Mouse (Mus musculus) left cerebral cortex, adult 11 months (tissue): Measurements from ENCODE around the gene Pex11a.

Experiments
- DNase-seq: peaks from one replicate; pipeline ENCODE4 v3.0.0; 2022; ENCODE audit warnings: low spot score

Gene Pex11a

GRCm38 (mm10) chr7:79738913-79739312 is 4.0 kb downstream of the Pex11a start:
- no peak for DNase-seq

DNA sequence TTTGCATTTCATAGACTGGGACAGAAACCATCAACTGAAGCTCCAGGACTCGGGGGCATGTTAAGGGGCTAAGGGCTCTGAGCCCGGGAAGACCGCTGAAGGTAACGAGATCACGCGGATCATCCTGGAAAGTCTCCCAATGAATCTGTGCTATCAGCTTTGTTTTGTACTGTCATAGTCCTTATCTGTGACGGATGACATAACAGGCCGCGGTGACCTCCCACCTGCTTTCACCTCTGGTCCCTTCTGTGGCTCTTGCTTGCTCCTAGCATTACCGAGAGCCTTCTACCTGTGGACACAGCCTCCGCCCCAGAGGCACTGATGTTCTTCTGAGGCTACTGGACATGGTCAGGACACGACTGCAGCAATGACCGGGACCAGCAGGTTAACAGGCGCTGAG is 6.4 kb downstream of the Pex11a start:
- DNase-seq = no peak

GRCm38 (mm10) chr7:79734563-79734962 is 8.4 kb downstream of the Pex11a start:
- DNase-seq = no peak

DNA sequence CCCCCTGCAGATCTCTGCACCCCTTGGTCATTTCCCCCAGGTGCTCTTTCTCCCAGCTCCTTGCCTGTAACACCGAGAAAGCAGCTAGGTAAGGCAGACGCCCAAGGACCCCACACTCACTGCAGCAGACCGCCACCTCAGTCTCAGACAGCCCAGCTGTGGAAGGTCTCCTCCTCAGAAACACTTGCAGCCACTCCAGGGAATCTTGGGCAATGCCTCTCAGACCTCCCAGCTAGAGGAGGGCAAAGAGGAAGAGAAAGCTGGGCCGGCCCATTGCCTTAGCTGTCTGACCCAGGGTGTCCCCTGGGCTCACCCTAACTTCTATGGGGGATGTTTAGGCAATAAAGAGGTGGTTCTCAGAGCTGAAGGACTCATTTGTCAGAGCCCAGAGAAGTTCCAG is 10.3 kb downstream of the Pex11a start, which contains the start of gene Plin1:
TSS of gene Plin1 (minus strand) at position 282 of the 400 bp plus-strand sequence.
- DNase-seq = no peak

DNA sequence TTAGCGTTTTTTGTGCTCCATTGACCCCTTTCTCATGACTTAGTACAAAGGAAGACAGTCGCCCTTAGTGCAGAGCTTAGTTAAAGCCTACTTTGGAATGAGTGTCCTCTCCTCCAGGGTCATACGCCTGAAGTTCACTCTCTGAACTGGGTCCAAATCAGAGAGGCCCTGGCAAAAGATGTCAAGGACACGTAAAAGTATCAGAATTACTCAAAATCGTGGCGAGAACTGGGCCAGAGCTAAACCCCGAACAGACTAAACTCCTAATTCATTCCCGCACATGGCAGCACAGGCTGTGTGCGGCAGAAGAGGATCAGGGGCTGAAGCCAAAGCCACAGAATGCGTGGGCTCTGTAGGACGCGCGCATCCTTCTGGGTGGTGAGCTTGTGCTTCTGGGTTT is 11.5 kb downstream of the Pex11a start:
- DNase-seq = no peak

DNA sequence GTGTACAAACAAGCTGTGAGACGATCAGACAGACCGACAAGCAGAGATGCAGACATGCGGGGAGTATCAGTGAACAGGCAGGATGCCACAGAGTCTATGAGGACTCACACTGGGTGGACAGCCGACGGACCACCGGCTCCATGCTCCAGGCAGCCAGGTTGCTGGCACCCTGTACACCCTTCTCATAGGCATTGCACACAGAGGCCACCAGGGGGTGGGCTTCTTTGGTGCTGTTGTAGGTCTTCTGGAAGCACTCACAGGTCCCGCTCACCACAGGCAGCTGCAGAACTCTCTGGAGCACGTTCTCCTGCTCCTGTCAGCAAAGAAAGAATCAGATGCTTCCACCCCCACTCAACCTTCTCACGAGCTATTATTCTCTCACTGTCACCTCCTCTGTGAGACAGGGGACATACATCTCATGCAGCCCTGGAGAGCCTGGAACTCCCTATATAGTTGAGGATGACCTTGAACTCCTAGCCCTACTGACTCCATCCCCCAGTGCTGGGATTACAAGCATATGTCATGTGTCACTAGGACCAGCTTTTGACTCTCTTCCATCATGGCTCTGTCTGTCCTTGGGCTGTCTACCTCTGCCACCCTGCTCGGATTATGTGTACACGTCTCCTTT is 13.1 kb downstream of the Pex11a start:
- DNase-seq = no peak

- DNase-seq = no peak
Observed at GRCm38 (mm10) chr7:79729169-79729568, 13.8 kb downstream of the Pex11a start.

DNA sequence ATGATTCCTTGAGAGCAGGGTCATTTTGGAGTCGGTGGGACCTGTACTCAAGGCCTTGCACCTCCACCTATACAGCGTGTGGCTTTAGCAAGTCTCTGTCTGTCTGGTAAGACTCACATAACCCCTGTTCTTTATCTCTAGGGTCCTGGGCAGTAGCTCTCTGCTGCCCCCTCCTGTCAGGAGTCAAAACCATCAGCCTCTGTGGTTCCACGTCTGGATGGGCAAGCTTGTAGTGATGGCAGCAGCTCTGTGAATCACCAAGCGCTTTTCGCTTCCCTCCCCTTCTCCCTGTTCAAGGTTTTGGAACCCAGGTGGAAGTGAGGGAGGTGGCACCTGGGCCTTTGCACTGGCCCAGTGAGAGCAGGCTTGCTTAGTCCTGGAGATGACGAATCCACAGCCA is 14.7 kb downstream of the Pex11a start:
- DNase-seq = no peak

DNA sequence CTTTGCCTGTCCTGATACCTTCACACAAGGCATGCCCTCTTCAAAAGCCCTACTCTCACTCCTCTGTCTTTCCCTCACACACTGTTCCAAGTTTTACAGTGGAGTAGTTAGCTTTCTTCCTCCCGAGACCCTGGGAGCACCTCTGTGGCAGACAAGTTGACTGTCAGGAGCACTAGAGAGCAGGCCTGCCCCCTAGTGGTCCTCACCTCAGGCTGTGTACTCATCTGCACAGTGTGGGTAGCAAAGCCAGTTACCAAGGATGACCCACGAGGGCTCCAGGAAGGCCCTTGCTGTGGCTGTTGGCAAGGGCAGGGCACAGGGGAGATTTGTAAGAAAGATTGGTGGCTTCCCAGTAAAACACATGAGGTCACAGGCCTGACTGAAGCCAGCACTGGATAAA is 15.8 kb downstream of the Pex11a start:
- DNase-seq = no peak

- DNase-seq = no peak
Observed at GRCm38 (mm10) chr7:79721386-79721977, 21.4 kb downstream of the Pex11a start.

- no peak for DNase-seq
Observed at GRCm38 (mm10) chr7:79715187-79715981, 27.5 kb downstream of the Pex11a start, which contains the start of gene Kif7. Gene Kif7 (minus strand): TSS chr7:79715720.

DNA sequence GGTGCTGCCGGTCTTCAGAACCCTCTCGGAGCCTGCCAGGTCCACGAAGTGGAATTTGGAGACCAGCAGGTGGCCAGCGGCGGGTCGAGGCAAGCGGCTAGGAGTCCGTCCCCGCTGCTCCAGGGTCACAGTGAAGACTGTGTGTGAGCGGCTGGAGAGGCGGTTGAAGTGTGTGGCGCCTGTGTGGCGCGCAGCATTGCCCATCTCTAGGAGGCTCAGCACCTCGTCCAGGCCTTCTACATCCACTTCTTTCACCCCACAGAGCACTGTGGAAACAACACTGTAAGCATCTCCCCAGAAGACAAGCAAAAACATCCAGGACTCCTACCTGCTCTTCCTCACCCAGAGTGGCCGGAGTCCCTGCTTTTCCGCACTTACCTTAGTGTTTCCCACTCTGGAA is 32.1 kb downstream of the Pex11a start:
- DNase-seq = no peak

GRCm38 (mm10) chr7:79710130-79710607 is 32.8 kb downstream of the Pex11a start:
- no peak for DNase-seq

- DNase-seq = no peak
Observed at GRCm38 (mm10) chr7:79705210-79705609, 37.7 kb downstream of the Pex11a start.

DNA sequence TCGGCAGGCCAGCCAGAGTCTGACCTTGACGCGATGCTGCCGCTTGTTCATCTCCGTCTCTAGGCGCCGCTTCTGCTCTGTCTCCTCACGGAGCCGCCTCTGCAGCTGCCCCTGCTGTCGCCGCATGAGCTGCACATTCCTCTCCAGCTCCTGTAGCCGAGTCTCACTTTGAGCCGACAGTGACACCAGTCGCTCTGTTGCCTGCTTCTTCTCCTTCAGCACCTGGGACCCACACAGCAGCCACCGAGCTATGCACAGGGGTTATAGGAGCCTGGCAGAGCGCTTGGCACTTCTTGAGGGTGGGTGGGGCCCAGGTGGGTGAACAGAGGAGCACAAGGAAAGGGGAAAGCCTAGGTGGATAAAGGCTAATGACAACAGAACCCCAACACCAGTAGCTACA is 40.2 kb downstream of the Pex11a start:
- no peak for DNase-seq

DNA sequence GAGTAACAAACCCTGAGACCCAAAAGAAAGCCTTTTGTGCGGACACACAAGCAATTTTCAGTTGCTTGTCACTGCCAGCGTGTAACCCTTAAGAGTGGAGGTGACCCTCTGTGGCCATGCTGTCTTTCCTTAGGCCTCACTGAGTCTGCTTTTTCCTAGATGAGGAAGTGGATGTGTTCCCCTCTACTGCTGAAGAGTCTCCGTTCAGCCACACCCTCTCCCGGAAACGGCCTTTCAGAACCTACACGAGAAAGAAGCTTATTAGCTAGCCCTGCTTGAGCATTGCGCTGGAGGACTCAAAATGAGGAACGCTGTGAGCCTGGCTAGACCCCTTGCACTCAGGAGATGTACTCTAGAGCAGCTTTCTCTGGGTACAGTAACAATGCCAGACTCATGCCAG is 46.4 kb downstream of the Pex11a start:
- no peak for DNase-seq
